Mouse (Mus musculus) brain, embryonic 14.5 days (tissue): ENCODE measurements around the gene Gm10999. TPM values are rescaled to one million over a fixed set of nuclear protein-coding genes. Genes with fewer than 3 reads are reported as not detected.
"Not testable (repeated sequence)": the region's sequence is repeated elsewhere in the genome, so short reads cannot be mapped to it uniquely, and the experiment has no call there.

Source experiments
- DNase-seq: peaks from one replicate; pipeline ENCODE4 v3.0.0-alpha.2; 2011; ENCODE audit warnings: low read depth
- CTCF ChIP-seq: fragments of 200-500 bp; IDR thresholded peaks from 2 replicates; pipeline ENCODE4 v1.5.1; 2012; ENCODE audit warnings: inconsistent platforms, mild to moderate bottlenecking, moderate library complexity, borderline replicate concordance; ENCODE audit not compliant: insufficient read depth, insufficient read length; ENCODE audit errors: extremely low read depth
- POLR2A ChIP-seq: fragments of 200-500 bp; IDR thresholded peaks from 2 replicates; pipeline ENCODE4 v1.6.1; 2012; ENCODE audit warnings: mild to moderate bottlenecking, inconsistent platforms, borderline replicate concordance; ENCODE audit not compliant: poor library complexity, insufficient read depth, insufficient read length, severe bottlenecking; ENCODE audit errors: extremely low read depth
- polyA plus RNA-seq: library from polyadenylated mRNA; depleted of rRNA; stranded (reverse); fragments of >200 nt; gene quantifications from 2 replicates; pipeline ENCODE4 v1.2.3, GENCODE M21; 2012; rRNA removed

Gene Gm10999
- not detected in 2 replicates for polyA plus RNA-seq

DNA sequence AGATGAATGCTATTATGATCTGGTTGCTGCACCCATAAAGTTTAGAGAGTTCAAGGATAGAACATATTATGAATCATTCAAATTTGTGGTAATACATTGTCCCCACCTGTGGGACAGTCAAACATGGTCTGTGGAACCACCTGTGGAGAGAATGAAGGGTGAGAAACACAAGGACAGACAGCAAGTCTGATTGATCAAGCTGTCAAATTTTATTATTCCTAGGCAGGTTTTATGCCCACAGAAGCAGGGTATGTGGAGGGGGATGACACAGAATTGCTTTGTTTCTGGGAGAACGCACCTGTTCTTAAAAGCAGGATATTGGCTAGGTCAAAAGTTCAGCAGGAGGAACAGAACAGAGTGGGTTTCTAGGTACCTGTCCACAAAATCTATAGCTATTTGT is at the start of gene Gm10999:
Gm10999 (minus strand) TSS at position 101 of the 400 bp plus-strand sequence.
- no peak for TF ChIP-seq POLR2A
- TF ChIP-seq CTCF: no peak
- no peak for DNase-seq

GRCm38 (mm10) chr8:129133475-129133874 is 2.0 kb upstream of the Gm10999 start:
- DNase-seq: no peak
- TF ChIP-seq POLR2A (no peak), CTCF (no peak)

DNA sequence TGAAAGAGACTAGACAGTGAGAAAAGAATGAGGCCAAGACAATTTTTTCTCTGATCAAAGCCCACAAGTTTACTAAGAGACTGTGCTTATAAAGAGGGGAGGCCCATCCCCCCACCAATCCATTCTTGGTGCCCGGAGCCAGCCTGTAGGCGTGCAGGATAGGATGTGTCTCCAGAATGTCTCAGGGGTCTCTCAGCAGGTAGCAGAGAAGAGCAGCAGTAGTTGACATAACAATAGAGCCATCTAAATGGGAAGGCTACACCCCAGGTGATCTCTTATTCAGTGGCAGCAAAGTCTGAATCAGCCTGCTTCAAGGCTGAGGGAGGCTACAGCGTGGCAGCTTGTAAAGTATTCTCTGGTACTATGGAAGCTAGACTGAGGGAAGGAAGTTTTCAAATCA is 15.7 kb downstream of the Gm10999 start:
- not testable (repeated sequence) for DNase-seq

Other genes starting within 250 kb of the Gm10999 start
- not detected in 2 replicates for gene Ccdc7a, start 66.1 kb downstream of the Gm10999 start, polyA plus RNA-seq
- gene Ccdc7b, start 64.5 kb downstream of the Gm10999 start, polyA plus RNA-seq: not detected in 2 replicates
- 10.9 and 12.1 TPM in 2 replicates for gene 2610044O15Rik8, start 102.7 kb upstream of the Gm10999 start, polyA plus RNA-seq